Mouse (Mus musculus) midbrain, embryonic 14.5 days (tissue): ENCODE measurements around the gene Pola2. TPM values are rescaled to one million over a fixed set of nuclear protein-coding genes. Genes with fewer than 3 reads are reported as not detected.

Experiments used
- ATAC-seq: fragments of 200-750 bp; cut with Nextera tagmentation; 2 replicates; pipeline ENCODE4 v1.8.0; 2017; ENCODE audit warnings: moderate number of reproducible peaks, moderate library complexity; ENCODE audit not compliant: low FRiP score, low TSS enrichment
- DNase-seq: peaks from one replicate; pipeline ENCODE4 v3.0.0-alpha.2; 2015
- H3K27ac ChIP-seq: fragments of 300-500 bp; sonication (generic); replicated peaks from 2 replicates; pipeline ENCODE4 v1.5.1; 2014; ENCODE audit warnings: mild to moderate bottlenecking, low read depth, low read length, moderate library complexity
- H3K27me3 ChIP-seq: fragments of 300-500 bp; sonication (generic); 2 replicates; pipeline ENCODE4 v1.6.1; 2014; ENCODE audit warnings: low read length, control low read depth, mixed read lengths; ENCODE audit not compliant: control insufficient read depth, insufficient read depth
- H3K36me3 ChIP-seq: fragments of 300-500 bp; sonication (generic); 2 replicates; pipeline ENCODE4 v1.6.1; 2014; ENCODE audit warnings: low read length, control low read depth; ENCODE audit not compliant: control insufficient read depth, insufficient read depth
- H3K4me1 ChIP-seq: fragments of 300-500 bp; sonication (generic); 2 replicates; pipeline ENCODE4 v1.6.1; 2014; ENCODE audit warnings: mild to moderate bottlenecking, antibody characterized with exemption, low read length, control low read depth; ENCODE audit not compliant: control insufficient read depth, insufficient read depth
- H3K4me2 ChIP-seq: fragments of 300-500 bp; sonication (generic); 2 replicates; pipeline ENCODE4 v1.6.1; 2014; ENCODE audit warnings: mild to moderate bottlenecking, low read length, moderate library complexity
- H3K4me3 ChIP-seq: fragments of 300-500 bp; sonication (generic); replicated peaks from 2 replicates; pipeline ENCODE4 v1.5.1; 2014; ENCODE audit warnings: low read depth, low read length
- H3K9ac ChIP-seq: fragments of 300-500 bp; sonication (generic); replicated peaks from 2 replicates; pipeline ENCODE4 v1.6.1; 2014; ENCODE audit warnings: mild to moderate bottlenecking, low read length, moderate library complexity
- H3K9me3 ChIP-seq: fragments of 300-500 bp; sonication (generic); 2 replicates; pipeline ENCODE4 v1.6.1; 2016; ENCODE audit warnings: low read length, control low read depth, mixed read lengths; ENCODE audit not compliant: control insufficient read depth
- WGBS: fragments of 180-500 bp; shearing (Covaris S2); extraction: QIAGEN DNeasy Blood & Tissue Kit; methylation state at CpG from one replicate; pipeline ENCODE4 v1.1.7; 2014; 5-methylcytosine and 5-hydroxymethylcytosine counted together
- polyA plus RNA-seq: library from polyadenylated mRNA; unstranded; fragments of >200 nt; fragmentation: Nextera tagmentation; extraction: Ambion mirVana; gene quantifications from 2 replicates; pipeline ENCODE4 v1.2.1, GENCODE M21; 2014

Gene Pola2
- polyA plus RNA-seq, 1 experiment from 2014 or later = 23.4 TPM

GRCm38 (mm10) chr19:5913007-5913719, 50.8 kb downstream of the Pola2 start, which contains the start of gene Dpf2:
TSS of gene Dpf2 (minus strand) at chr19:5913010.
- no peaks in the 10 kb centered on the region for H3K27me3 ChIP-seq
- no peak; the same call in 1 of the 2 replicates for ATAC-seq
- 24% methylated on average over 13 of the region's 13 CpGs for WGBS

DNA sequence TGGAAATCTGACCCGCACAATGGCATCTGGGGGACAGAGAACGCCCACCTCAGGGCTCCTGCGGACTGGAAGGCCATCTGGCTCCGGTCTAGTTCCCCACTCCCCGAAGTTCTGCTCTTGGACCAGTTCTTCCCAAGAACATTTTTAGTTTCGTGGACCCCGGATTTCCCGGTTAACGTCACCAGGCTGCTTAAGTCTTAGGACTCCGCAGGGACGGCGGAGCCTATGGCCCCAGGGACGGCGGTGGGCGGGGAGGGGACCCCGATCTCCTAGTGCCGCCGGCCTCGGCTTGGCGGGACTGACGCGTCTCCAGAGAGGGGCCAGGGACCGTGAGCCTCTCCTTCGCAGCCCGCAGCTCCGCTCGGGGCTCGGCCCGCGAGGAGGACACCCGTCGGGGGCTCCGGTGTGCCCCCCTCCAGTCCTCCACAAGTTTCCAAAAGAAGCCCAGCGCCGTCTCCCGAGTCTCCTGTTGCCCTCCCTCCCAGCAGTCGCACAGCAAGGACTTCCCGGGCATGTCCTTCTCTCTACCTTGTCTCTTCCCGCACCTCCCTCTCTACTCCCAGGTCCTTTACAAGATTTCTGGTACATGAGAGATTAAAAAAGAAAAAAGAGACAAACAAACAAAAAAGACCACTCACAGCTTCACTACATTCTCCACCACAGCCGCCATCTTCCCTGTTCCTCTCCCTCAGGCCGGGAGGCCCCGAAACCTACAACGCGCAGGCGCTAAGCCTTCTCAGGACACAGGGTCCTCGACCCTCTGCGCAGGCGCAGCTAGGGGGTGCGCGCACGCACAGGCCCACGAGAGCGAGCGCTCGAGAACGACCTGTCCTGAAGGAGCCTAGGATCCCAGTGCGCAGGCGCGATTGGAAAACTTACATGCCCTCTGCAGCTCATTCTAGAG, 51.6 kb downstream of the Pola2 start:
- Histone ChIP-seq H3K36me3 (peaks cover 11% of the 10 kb centered on the region), H3K9ac (peak overlapping the region; percentile 81), H3K27me3 (no peaks in the 10 kb centered on the region), H3K27ac (peak overlapping the region; percentile 77), H3K4me3 (peak overlapping the region; percentile 95), H3K4me2 (peak overlapping the region; percentile 79), H3K4me1 (peaks cover 27% of the 10 kb centered on the region), H3K9me3 (no peaks in the 10 kb centered on the region)
- DNase-seq (peak; percentile 100), ATAC-seq (peak; percentile 92)
- WGBS = under 1% methylated on average over 59 of the region's 59 CpGs

More at GRCm38 (mm10) chr19:5913007-5913719, 50.8 kb downstream of the Pola2 start, which contains the start of gene Dpf2:
- Histone ChIP-seq H3K4me2 (peak within 1 kb of the TSS; percentile 79), H3K27ac (peak within 1 kb of the TSS; percentile 77), H3K36me3 (peaks cover 16% of the 10 kb centered on the region), H3K4me3 (peak within 1 kb of the TSS; percentile 95), H3K9me3 (no peaks in the 10 kb centered on the region), H3K4me1 (peaks cover 27% of the 10 kb centered on the region), H3K9ac (peak within 1 kb of the TSS; percentile 81)
- no peak for DNase-seq

DNA sequence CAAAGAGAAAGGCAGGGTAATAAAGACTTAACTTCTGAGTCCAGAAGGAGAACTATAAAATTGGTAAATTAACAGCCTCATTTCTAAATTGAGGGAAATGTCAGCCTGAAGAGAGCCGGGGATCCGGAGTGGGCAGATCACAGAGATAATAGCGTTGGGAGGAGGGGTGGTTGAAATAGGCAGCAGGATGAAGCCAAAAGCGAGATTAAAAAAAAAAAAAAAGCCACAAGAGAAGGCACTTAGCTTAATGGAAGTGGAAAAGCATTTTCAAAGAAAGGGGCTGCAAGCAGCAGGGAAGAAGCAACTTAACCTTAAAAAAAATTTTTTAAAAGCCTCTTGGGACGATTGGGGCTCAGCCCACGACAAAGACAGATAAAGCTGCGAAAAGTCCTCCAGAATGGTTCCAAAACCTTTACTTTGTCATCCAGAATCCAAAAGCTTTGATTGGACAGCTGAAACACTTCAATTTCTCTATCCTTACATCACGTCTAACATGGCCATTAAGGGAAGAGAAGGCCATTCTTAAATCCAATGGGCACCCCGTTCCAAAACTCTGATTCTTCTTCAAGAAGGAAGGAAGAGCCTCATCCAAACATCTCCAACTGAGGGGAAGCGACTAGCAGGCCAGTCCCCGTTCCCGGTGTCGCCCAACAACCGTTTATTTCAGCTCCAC, 52.4 kb downstream of the Pola2 start:
- peak overlapping the region; percentile 79 for H3K4me2 ChIP-seq
- ATAC-seq (no peak), DNase-seq (no peak)
- peak overlapping the region; percentile 81 for H3K9ac ChIP-seq
- no peaks in the 10 kb centered on the region for H3K27me3 ChIP-seq
- 6% methylated on average over 14 of the region's 14 CpGs for WGBS
- peaks cover 14% of the 10 kb centered on the region for H3K36me3 ChIP-seq
- H3K27ac ChIP-seq = peak overlapping the region; percentile 77
- peak overlapping the region; percentile 95 for H3K4me3 ChIP-seq
- H3K4me1 ChIP-seq = peaks cover 27% of the 10 kb centered on the region
- no peaks in the 10 kb centered on the region for H3K9me3 ChIP-seq

DNA sequence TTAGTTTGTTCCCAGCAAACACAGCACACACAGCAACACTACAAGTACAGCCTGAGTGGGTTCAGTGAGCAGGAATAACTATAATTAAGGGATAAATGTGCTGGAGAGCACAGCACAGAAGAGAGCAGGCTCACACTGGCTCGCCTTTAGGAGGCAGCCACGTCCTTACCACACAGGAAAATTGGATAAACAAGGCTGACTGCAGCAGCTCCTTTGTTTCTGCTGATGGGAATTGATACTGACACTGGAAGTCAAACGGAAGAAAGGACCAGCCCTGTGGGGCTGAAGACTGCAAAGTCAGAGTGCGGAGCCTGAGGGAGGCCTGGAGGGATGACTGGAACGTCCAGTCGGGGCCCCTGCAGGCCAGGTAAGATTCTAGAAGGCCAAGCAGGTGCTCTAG, 53.8 kb downstream of the Pola2 start:
- Histone ChIP-seq H3K36me3 (peaks cover 27% of the 10 kb centered on the region), H3K27ac (peak overlapping the region; percentile 74), H3K4me3 (peak overlapping the region; percentile 95), H3K27me3 (no peaks in the 10 kb centered on the region), H3K4me1 (peaks cover 27% of the 10 kb centered on the region), H3K4me2 (peak overlapping the region; percentile 79), H3K9ac (peak overlapping the region; percentile 35; the same call in 1 of the 2 replicates), H3K9me3 (no peaks in the 10 kb centered on the region)
- ATAC-seq (no peak), DNase-seq (peak; percentile 53)
- 45% methylated on average over 6 of the region's 6 CpGs for WGBS

DNA sequence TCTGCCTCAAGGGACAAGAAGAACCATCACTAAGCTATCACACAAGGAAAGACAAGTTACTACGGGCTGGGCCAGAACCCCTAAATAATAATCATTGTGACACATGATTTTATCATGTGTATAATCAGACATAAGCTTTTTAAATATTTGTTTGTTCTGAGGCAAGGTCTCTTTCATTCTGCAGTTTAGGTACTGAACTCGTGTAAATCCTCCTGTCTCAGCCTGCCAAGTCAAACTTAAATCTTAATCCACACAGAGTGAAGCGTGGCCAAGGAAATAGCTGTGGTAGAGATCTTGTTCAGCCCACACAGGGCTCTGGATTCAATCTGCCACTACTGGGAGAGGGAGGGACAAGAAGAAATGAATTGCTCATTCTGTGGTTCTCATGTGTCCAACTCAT, 56.7 kb downstream of the Pola2 start:
- Histone ChIP-seq H3K4me1 (peaks cover 22% of the 10 kb centered on the region), H3K9me3 (no peaks in the 10 kb centered on the region), H3K9ac (no peak overlapping the region), H3K27ac (no peak overlapping the region), H3K36me3 (peaks cover 56% of the 10 kb centered on the region), H3K4me3 (no peak overlapping the region), H3K27me3 (no peaks in the 10 kb centered on the region), H3K4me2 (no peak overlapping the region)
- DNase-seq = no peak
- ATAC-seq = no peak
- 87% methylated on average over 3 of the region's 3 CpGs for WGBS

DNA sequence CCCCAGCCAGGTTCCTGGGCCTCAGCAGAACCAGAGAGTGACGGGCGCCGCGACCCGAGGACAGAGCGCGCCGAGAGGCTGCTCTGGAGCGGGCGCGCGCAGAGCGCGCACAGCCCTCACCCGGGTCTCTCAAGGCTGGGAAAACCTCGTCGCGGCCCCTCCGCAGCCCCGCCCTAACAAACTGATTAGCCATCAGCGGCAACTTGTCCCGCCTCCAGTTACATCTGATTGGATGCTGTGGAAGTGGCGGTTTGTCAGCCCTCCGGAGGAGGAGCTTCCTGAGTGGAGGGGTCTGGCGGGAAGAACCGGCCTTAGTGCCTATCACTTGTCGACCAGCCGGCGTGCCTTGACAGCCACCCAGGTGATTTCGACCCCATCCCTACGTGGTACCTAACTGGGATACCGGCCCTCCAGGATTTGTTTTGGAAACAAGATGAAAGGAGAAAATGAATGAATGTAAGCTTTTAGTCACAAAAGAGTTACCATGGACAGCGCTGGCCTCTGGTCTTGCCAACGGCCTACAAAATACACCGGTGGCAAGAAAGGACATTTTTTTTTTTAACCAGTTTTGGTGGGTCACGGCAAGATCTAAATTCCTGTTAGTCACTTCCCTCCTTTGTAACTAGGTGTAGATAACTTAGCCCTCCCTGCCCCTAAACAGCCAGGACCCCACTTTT, 69.9 kb downstream of the Pola2 start, which contains the start of gene Tigd3:
Gene Tigd3, minus strand, starts transcription at position 148 of the 677 bp plus-strand sequence.
- DNase-seq (peak; percentile 99), ATAC-seq (peak; percentile 96)
- H3K9me3 ChIP-seq = no peaks in the 10 kb centered on the region
- peak within 1 kb of the TSS; percentile 81 for H3K27ac ChIP-seq
- H3K4me2 ChIP-seq = peak within 1 kb of the TSS; percentile 84
- peak within 1 kb of the TSS; percentile 63 for H3K4me3 ChIP-seq
- H3K4me1 ChIP-seq = peaks cover 19% of the 10 kb centered on the region
- H3K9ac ChIP-seq = peak within 1 kb of the TSS; percentile 87
- H3K36me3 ChIP-seq = peaks cover 34% of the 10 kb centered on the region
- WGBS = 5% methylated on average over 36 of the region's 36 CpGs
- no peaks in the 10 kb centered on the region for H3K27me3 ChIP-seq

DNA sequence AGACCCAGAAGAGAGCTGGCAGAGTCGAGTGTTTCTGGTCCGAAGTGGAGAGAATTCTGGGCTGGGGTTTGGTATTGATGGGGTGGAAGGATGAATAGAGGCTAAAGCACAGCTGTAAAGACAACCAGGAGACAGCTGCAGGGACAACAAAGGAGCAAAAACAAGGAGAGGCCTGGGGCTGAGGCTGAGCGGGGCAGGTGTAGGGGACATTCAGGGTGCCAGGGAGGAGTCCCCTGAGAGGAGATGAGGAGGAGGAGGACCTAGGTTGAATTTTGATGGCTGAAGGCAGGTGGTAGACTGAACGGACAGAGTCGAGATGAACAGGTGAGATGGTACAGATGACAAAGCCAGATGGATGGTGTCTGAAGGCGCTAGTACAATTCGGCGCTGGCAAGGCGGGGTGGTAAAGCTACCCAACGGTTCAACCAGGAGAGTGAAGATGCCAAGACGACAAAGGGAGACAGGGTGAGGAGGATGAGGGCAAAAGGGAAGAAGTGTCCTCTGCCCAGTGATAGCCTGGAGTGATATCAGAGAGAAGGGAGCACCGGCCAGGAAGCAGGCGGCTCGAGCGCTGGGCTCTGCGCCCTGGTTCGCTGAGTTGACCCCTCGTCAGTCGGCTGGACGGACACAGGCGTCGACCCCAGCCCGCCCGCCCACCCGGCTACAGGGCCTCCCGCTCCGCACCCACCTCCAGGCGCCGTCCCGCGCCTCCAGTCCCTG, 70.6 kb downstream of the Pola2 start:
- Histone ChIP-seq H3K9ac (peak overlapping the region; percentile 87), H3K27me3 (no peaks in the 10 kb centered on the region), H3K36me3 (peaks cover 30% of the 10 kb centered on the region), H3K4me3 (peak overlapping the region; percentile 63), H3K9me3 (no peaks in the 10 kb centered on the region), H3K4me2 (peak overlapping the region; percentile 84), H3K27ac (peak overlapping the region; percentile 81), H3K4me1 (peaks cover 19% of the 10 kb centered on the region)
- peak; percentile 49 for DNase-seq
- no peak; the same call in 1 of the 2 replicates for ATAC-seq
- WGBS = 6% methylated on average over 31 of the region's 31 CpGs
